In the genomic region with DNA sequence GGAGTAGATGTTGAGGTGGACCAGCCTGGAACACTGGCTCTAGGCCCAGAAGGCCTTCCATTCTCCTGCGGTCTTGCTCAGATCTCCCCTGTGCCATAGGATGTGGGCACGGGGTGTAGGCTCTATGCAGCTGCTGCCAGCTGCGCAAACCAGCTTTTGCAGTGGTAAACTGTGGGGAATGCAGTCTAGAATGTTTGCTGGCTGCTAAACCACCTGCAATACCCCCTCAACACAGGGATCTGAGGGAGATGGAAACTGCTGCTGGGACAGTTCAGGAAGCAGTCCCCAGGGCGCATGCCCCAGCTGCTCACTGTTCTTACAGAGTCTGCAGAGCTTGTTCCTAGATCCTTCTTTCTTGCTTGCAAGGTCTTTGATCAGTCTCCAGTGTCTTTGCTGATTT, we compare ENCODE assay signal across 26 mouse cellular contexts.
A peak's percentile ranks its signal among the peaks of the same experiment; 100 is the strongest.
DNase-seq lines count a peak whose midpoint lies in the region; ATAC-seq and TF ChIP-seq lines count a peak whose summit lies in the region.
"Had no signal": no experiment of that assay in that cellular context is flagged by ENCODE, and none has a peak within 500 bp of the region (broad histone marks: within the 10 kb centered on the region; RNA-seq: fewer than 3 reads in every experiment).

No protein-coding gene starts in this region.

- no peak for TF ChIP-seq CTCF in hindbrain, postnatal 0 days (IDR thresholded peaks at IDR 0.05; ENCODE audit: low read depth)

- no peaks in the 10 kb centered on the region for H3K4me1 ChIP-seq in intestine, embryonic 16.5 days (ENCODE audit: control insufficient read depth, insufficient read depth, low read length)
- no peaks in the 10 kb centered on the region for H3K4me1 ChIP-seq in hindbrain, postnatal 0 days (ENCODE audit: insufficient read depth, low read length)
- H3K4me1 ChIP-seq: forebrain, embryonic 10.5 days; forebrain, embryonic 13.5 days; heart, embryonic 10.5 days; hindbrain, embryonic 15.5 days had no signal

- no peak overlapping the region for H3K27ac ChIP-seq in intestine, embryonic 16.5 days (ENCODE audit: low read length)
- no peak overlapping the region for H3K27ac ChIP-seq in hindbrain, postnatal 0 days
- H3K27ac ChIP-seq: forebrain, embryonic 10.5 days; forebrain, embryonic 13.5 days; gastrocnemius, adult 2 months; heart, embryonic 10.5 days; heart, embryonic 13.5 days; hindbrain, embryonic 15.5 days had no signal

- no peak overlapping the region for H3K4me2 ChIP-seq in intestine, embryonic 16.5 days (ENCODE audit: low read depth, low read length)
- no peak overlapping the region for H3K4me2 ChIP-seq in hindbrain, postnatal 0 days (ENCODE audit: low read depth, low read length)
- H3K4me2 ChIP-seq: forebrain, embryonic 13.5 days; heart, embryonic 13.5 days; hindbrain, embryonic 15.5 days had no signal

- H3K4me3 ChIP-seq in intestine, embryonic 16.5 days (ENCODE audit: low read length): no peak overlapping the region
- H3K4me3 ChIP-seq in hindbrain, postnatal 0 days (ENCODE audit: low read length): no peak overlapping the region
- H3K4me3 ChIP-seq: forebrain, embryonic 10.5 days; forebrain, embryonic 13.5 days; gastrocnemius, adult 2 months; heart, embryonic 10.5 days; heart, embryonic 13.5 days; hindbrain, embryonic 15.5 days had no signal

- H3K9me3 ChIP-seq in intestine, embryonic 16.5 days (ENCODE audit: control insufficient read depth, low read length): no peaks in the 10 kb centered on the region
- H3K9me3 ChIP-seq in hindbrain, postnatal 0 days (ENCODE audit: low read length): no peaks in the 10 kb centered on the region
- H3K9me3 ChIP-seq: forebrain, embryonic 10.5 days; forebrain, embryonic 13.5 days; heart, embryonic 10.5 days; heart, embryonic 13.5 days; hindbrain, embryonic 15.5 days had no signal

- no peak for ATAC-seq in intestine, embryonic 16.5 days
- ATAC-seq in hindbrain, postnatal 0 days: no peak
- ATAC-seq: activated CD4-positive, CD25-positive, alpha-beta regulatory T cell, adult 4 months; forebrain, embryonic 13.5 days; forebrain, embryonic 16.5 days had no signal

- H3K27me3 ChIP-seq in intestine, embryonic 16.5 days (replicated peaks; ENCODE audit: control insufficient read depth, insufficient read depth, low read length): no peaks in the 10 kb centered on the region
- no peaks in the 10 kb centered on the region for H3K27me3 ChIP-seq in hindbrain, postnatal 0 days (ENCODE audit: insufficient read depth, low read length)
- H3K27me3 ChIP-seq: forebrain, embryonic 13.5 days; heart, embryonic 13.5 days; hindbrain, embryonic 15.5 days had no signal

- WGBS in intestine, embryonic 16.5 days: 95% methylated on average over 4 of the region's 4 CpGs
- WGBS in hindbrain, postnatal 0 days: 92% methylated on average over 4 of the region's 4 CpGs

- no peak overlapping the region for H3K9ac ChIP-seq in intestine, embryonic 16.5 days (ENCODE audit: low read depth, low read length)
- H3K9ac ChIP-seq in hindbrain, postnatal 0 days (replicated peaks; ENCODE audit: low read length): no peak overlapping the region
- H3K9ac ChIP-seq: forebrain, embryonic 13.5 days; heart, embryonic 13.5 days; hindbrain, embryonic 15.5 days had no signal

- DNase-seq in heart, adult 11 months: peak; percentile 36
- DNase-seq in heart, adult 9 months (ENCODE audit: low spot score in 2 of 2): no peak
- DNase-seq in thymus, adult 18-20 months: peak; percentile 47 to 57
- peak; percentile 63 to 68 for DNase-seq in thymus, postnatal 10 days (ENCODE audit: low spot score in 2 of 2)
- DNase-seq in thymus, postnatal 36 days: peak; percentile 50 to 75
- DNase-seq in right cerebral cortex, adult 18-20 months: no peak
- DNase-seq in hindbrain, postnatal 0 days (ENCODE audit: low spot score): no peak
- DNase-seq: adrenal gland, adult 8-10 months; adrenal gland, postnatal 25 days; cerebellum, adult 11-12 months; cerebellum, adult 8-10 months; cerebellum, postnatal 10 days; cerebellum, postnatal 36 days; gastrocnemius, adult 2 months; gastrocnemius, postnatal 14 days; heart, adult 18-20 months; heart, postnatal 14 days; heart, postnatal 4 days had no signal

- H3K36me3 ChIP-seq in intestine, embryonic 16.5 days (ENCODE audit: control insufficient read depth, insufficient read depth, low read length): peaks cover 12% of the 10 kb centered on the region
- H3K36me3 ChIP-seq in hindbrain, postnatal 0 days (ENCODE audit: insufficient read depth, low read length): peaks cover 10% of the 10 kb centered on the region; the same call in 1 of the 2 replicates

Comparison
In these comparisons a context has a peak if more than half of its experiments do, and no peak if none do; other contexts are left out.
1. DNase-seq: peak in heart, adult 11 months (single experiment), thymus, adult 18-20 months (2 of 2), thymus, postnatal 10 days (2 of 2) and thymus, postnatal 36 days (2 of 2); none in heart, adult 9 months (0 of 2), right cerebral cortex, adult 18-20 months (single experiment) and hindbrain, postnatal 0 days (single experiment).